Mouse (Mus musculus): ENCODE measurements around the gene Meltf.

Meltf gene

DNA sequence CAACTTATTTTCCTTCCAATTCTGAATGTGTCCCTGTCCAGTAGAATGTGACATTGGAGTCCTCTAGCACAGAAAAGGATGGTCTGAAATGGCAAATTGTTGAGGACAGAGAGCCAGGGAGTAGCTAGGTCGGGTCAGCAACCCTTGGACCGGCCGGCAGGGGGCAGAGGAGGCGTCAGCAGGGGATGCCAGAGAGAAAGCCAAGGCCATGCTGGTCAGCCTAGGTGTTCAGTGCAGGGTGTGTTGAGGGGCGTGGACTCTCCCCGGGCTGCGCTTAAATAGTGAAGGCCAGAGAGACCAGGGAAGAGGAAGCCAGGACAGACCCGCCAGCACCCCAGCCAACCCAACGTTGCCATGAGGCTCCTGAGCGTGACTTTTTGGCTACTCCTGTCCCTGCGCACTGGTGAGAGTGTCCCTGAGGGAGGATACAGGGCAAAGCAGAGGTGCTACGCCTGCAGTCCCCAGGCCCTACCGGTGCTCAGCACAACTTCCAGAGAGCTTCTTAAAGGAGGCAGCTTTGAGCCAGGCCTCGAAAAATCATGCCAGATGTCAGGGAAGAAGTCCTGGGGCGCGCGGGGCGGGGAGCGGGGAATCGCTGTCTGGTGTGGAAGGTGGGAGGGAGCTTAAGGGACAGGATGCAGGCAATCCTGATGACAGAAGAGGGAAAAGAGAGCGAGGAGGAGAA, at the start of gene Meltf:
Gene Meltf (plus strand): TSS at position 238 of the 685 bp plus-strand sequence.
- DNase-seq (ENCODE audit: low spot score in 2 of 2): no peak

DNA sequence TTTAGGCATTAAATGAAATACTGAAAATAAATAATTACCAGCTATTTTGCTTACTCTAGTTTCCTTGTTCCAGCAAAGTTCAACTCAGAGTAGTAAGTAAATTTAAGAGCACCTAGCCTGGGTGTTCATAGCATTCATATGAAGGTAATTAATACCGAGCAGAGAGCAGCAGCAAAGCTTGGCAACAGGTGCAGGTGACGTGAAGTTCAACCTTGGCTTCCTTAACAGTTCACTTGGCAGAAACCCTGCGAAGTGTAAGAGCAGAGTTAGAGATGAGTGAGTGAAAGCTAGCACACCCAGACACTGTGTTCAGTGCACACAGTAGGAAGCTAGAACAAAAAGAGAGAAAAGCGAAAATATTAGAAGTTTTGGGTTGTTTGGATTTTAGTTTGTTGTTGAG, 47.9 kb upstream of the Meltf start:
- DNase-seq (ENCODE audit: low spot score in 2 of 2): no peak

DNA sequence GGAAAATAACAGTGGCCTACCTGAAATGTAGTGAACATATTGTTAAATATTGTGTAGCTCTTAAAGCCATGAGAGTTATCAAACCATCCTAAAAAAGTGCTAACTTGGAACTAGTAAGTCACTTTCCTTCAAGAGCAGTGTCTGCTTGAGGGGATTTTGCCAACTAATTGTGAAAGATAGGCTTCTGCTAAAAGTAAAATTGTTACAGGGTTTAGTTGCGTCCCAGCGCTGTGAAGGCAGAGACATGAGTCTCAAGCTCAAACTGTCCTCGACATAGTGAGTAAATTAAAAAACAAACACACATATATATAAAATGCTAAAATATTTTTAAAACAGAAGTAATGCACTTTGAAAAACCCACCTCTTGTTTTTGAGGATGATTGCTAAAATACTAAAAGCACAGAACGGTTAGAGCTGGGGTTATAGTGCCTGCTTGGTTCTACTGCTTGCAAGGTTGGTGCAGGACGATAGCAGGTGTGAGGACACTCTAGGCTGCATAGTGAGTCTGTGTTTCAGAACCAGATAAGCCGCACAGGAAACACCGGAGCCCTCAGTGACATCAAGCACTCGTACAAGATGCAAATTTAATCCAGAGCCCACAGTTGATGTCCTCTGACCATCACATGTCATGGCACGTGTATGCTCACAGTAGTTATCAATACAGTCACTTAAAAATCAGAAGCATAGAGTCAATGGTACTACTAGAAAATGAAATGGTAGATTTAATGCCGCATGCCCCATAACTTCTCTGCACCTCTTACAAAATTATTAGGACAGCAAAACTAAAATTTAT, 45.8 kb upstream of the Meltf start:
- no peak for DNase-seq (ENCODE audit: low spot score in 2 of 2)

DNA sequence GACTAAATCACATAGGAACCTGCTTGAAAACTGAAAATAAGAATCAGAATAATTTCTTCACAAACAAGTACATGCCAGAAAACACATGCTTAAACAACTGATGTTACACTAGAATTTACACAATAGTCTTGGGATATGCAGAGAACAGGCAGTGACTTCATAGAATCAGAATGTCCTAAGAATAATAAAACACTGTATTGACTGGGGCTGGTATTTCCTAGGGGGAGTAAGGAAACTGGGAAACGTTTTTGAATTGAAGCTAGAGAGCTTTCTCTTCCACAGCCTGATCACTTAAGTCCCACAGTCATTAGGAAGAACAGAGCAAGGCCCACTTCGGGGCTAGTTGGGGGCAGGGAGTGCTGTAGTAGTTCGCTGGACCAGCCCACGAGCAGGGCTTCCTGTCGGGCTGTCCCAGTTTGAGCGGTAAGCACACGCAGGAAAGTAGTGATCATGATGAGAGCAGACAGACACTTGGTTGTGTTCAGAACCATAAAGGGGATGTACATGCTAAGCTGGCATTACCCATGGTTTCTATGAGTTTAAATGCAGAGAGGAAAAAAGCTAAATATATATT, 44.5 kb upstream of the Meltf start:
- no peak for DNase-seq (ENCODE audit: low spot score in 2 of 2)

DNA sequence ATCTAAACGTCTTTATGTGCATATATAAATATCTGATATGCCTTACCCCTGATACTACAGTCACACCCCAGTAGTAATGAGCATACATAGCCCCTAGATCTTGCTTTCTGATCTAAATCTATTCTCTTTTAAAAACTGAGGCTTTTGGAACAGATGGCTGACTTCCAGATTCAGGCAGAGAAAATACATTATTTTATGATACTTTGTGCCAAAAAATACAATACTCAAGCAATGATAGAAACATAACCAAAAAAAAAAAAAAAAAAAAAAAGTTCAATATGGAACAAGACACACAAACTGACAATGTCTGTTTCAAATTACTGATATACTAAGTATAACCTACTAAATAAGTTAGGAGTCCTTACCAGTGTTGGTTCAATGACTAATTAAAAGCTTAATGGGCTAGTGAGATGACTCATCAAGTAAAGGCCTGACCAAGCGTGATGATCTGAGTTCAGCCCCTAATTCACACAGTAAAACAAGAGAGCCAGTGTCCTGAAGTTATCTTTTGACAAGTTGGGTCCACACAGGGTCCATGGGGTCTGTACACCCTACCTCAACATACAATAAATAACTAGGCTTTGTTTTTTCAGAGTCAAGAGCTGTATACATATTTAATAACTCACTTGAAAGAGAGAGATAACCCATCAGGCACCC, 43.8 kb upstream of the Meltf start:
- DNase-seq (ENCODE audit: low spot score in 2 of 2): no peak

DNA sequence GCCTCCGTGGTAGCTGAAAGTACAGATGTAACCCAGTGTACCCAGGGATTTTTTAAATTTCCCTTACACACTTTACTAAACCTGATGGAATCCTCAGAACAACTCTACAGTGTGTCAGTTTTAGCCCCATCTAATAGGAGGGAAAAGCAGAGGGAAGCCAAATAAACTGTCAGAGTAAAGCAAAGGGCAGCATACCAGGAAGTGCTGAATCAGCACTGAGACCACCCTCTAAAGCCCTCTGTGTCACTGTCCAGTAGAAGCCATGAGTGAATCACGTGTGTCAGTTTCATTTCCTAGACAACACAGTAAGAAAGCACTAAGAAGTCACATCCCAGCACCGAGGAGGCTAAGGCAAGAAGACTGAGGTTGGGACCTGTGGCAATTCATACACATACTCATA, 41.2 kb upstream of the Meltf start:
- no peak for DNase-seq (ENCODE audit: low spot score in 2 of 2)

DNA sequence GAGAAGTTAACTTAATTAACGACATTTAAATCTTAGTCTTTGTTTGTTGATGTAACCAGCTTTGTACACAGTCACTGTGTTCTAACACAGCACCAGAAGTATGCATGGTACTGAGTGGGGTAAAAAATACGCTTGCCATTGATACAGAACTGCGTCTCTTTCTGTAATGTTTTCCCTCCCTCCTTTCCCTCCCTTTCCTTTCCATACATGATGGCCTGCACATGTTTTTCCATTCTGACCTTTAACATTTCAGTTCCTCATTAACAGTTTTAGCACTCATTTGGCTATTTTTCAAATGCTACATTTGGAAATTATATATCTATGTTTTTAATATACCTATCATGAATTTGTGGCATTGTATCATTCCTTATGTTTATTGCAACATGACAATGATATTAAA, 34.4 kb upstream of the Meltf start:
- DNase-seq (ENCODE audit: low spot score in 2 of 2): no peak

DNA sequence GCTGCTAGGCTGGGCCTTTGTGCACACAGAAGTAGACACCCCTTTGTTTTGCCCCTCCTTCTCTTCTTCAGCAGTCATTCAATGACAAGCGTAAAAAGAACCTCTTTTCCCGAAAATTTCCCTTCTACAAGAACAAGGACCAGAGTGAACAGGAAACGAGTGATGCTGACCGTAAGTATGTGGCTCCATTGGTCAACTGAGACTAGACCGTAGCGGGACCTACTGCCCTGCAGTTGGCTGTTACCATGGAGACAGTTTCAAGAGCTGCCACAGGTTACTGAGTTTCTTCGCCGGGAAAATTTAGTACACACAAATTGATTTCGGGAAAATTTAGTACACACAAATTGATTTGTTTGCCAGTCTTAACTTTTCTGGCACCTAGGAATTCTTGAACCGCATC, 31.8 kb upstream of the Meltf start:
- DNase-seq (ENCODE audit: low spot score in 2 of 2): no peak

DNA sequence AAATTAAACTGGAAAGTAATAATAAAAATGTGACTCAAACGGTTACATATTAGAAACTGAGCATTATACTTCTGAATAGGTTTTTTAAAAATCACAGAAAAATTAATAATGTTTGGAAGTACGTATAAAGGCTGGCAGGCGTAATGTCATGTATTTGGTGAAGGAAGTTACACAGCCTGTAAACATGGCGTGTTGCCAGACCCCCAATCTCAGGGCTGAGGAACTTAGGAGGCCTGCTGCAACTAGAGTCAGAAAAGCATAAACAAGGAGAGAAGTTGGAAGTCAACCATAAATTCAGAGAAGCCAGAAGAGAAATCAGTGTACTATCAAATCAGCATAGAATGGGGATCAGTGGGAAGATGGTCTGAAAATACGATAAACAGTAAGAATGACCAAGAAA, 14.7 kb upstream of the Meltf start:
- no peak for DNase-seq (ENCODE audit: low spot score in 2 of 2)

DNA sequence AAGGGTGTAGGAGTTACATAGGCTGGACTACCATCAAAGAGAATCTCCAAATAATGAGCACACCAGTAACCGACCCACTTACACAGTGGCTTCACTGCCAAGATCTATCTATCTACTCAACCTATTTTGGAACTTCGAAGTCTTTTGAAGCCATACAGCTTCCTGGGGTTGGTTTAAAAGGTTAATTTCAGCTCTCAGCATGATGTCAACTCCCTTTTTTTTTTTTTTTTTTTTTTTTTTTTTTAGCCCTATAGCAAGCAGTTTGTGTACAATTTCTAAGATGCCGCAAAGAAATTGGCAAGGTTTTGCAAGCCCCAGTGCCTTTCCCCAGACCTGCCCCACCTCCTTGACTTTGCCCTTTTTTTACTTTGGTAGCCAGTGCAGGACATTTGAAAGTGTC, 13.4 kb upstream of the Meltf start:
- no peak for DNase-seq (ENCODE audit: low spot score in 2 of 2)

DNA sequence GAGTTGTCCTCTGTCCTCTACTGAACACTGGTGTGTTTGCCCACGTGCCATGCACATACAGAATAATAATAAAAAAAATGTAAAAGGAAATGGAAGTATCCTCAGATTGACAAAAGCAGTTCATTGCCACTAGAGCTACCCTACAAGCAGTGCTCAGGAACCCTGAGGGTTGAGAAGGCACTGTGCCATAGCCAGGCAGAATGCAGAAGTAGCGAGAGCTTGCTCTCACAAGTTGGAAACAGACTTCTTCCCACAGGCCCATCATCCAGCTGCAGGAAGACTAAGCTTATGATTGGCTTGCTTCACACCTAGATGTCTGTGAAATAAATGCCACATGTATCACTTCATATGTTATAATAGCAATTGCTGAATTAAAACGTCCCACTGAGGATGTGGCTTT, 11.7 kb upstream of the Meltf start:
- peak in 1 of 2 experiments; percentile 1 for DNase-seq (ENCODE audit: low spot score in 2 of 2)

DNA sequence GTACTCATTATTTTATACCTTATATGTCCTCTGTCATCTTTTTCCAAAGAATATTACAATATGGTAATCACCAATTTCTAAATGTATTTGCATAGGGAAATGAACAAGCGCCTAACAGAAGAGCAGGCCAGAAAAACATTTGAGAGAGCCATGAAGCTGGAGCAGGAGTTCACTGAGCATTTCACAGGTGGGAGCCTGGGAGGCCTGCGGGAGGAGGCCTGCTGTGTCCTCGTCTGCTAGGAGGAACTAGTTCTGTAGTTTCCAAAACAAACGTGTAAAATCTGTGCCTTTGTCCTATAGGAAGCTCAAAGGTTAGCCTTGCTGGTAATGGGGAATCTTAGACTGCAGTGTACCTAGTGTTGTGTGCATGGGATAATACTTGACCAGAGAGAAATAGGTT, 10.9 kb upstream of the Meltf start:
- no peak for DNase-seq (ENCODE audit: low spot score in 2 of 2)

DNA sequence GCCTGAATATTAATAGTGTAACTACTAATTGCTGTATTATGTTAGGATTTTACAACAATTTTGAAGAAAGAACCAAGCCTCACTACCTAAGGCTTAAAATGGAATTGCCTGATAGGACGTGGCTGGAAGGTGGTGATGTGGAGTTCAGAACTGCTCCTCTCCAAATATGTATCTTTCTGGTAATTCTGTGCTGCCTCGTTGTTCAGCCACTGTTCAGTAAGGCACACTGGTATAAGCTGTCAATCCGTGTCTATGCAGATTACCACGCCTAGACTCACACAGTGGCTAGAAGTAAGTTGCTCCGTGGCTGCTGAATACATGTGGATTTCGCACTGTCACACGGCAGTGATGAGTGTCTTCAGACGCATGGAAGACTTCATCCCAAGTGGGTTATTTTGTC, 4.9 kb upstream of the Meltf start:
- DNase-seq (ENCODE audit: low spot score in 2 of 2): no peak

DNA sequence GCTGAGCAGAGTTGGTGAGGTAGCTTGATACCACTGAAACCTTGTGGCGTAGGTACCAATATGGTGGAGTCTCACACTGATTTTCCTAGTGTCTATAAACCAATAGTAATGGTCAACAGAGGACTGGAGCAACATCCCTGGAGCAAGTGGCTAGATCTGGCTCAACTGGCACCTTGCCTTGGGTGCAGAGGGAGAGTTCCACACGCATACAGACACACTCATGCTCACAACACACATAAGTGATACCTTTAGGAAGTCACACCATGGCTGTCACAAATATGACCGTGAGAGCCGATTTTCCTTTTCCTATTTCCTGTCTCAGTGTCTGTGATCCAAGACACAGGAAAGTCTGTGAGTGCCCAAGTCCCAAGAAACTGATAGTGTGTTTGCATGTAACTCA, 3.2 kb upstream of the Meltf start:
- DNase-seq (ENCODE audit: low spot score in 2 of 2): no peak

DNA sequence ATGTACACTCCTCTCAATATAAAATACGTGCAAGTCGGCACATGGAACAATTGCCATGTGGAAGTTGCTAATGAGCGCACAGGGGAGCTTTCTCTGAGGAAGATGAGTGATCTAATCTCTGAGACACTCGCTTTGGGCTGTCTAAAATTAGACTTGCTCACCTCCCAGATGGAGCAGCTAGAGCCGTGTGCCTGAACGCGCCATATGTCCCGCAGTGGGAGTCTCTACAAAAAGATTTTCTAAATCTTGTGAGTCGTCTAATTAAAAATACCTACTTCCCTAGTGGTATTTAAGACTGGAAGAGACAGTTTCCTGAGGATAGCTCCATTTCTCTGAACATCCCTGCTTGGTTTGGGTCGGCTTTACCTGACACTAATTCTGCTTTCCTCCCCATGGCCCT, 2.2 kb upstream of the Meltf start:
- DNase-seq (ENCODE audit: low spot score in 2 of 2): peak; percentile 75 to 86

DNA sequence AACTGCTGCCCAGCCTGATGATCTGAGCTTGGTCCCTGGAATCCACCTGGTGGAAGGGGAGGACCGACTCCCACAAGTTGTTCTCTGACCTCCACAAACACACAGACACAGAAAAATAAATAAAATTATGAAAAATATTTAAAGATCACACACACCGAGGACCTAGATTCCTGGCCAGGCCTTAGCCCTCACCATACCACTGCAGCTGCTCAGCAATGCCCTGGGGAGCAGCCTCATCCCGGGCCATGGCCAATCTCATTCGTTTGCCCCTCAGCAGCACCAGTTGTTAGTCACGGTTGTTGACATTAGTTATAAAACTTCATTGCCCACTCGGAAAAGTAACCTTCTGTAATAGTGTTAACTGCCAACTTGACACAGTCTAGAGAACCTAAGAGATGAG, 558 bp upstream of the Meltf start:
- DNase-seq (ENCODE audit: low spot score in 2 of 2): no peak

DNA sequence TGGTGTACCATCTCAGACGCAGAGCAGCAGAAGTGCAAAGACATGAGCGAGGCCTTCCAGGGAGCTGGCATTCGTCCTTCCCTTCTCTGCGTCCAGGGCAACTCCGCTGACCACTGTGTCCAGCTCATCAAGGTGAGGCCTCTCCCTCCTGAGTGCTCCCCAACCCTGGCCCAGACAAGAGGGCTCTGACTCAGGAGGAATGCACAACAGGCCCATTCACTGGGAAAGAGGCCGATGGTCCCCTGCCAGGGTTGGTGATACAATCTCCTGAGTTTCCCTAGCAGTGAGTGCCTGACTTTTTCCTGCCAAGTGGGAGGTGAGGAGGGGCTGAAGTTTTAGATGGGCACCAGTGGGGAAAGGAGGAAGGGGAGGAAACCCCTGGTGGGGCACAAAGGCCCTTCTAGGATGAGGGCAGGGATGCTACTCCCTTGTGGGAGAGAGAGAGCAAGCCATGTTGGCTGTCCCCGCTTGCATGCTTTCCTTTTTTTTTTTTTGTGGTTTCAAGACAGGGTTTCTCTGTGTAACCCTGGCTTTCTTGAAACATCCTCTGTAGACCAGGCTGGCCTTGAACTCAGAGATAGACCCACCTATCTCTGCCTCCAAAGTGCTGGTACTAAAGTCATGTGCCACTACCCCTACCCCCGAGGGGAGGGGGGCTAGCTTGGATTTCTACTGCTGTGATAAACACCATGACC, 1.7 kb downstream of the Meltf start:
- DNase-seq (ENCODE audit: low spot score in 2 of 2): no peak

DNA sequence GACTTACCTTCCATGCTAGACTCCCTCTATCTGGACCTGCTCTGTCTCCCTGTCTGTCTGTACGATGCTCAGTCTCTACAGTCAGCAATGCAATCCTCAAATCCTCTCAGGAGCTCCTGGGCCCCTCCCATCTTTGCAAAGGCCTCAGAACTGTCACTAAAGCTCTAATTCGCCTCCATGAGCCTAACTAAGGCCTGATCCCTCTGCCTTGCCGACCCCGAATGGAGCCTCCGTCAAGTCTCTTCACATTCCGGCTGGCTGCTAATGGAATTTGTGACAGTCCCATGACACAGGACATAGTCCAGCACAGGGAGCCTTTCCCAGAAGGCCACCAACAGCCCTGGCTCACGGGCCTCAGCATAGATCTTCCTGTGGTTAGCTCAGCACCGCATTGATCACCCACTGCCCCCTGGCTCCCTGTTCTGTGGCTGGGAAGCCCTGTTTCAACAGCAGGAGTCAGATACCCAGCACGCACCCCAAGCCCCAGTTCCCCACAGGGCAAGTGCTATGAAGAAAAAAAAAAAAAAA, 3.8 kb downstream of the Meltf start:
- DNase-seq (ENCODE audit: low spot score in 2 of 2): no peak

DNA sequence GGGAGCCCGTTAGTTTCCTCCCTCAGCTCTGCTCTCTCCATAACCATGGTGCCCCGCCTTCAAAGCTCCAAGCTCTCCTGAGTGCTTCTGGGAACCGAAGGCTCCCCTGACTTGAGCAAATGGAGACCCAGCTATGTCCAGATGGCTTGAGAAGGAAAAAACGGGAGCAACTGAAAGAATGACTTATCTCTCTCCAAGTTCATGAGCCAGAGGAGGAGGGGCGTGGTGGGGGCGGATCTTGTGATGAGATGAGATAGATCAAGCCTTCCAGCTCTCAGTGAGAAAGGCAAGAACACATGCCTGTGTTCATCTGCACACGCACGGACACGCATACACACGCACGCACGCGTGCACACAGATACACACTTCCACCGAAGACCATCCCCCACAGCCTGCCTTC, 4.7 kb downstream of the Meltf start:
- no peak for DNase-seq (ENCODE audit: low spot score in 2 of 2)

DNA sequence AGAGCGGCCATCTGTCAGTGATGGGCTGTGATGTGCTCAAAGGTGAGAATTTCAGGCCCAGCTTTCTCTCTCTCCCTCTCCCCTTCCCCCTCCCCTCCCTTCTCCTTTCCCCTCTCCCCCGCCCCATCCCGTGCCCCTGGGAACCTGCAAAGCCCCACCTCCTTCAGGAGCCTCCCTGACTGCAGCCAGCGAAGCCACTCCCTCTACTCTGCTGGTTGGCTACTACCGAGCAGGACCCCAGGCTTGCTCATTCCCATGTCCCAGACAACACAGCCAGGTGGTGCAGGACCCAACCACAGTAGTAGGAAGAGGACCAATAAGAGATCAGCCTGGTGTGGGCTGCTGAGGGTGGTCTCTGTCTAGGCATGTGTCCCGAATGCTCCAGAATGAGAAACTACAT, 5.3 kb downstream of the Meltf start:
- DNase-seq (ENCODE audit: low spot score in 2 of 2): no peak

DNA sequence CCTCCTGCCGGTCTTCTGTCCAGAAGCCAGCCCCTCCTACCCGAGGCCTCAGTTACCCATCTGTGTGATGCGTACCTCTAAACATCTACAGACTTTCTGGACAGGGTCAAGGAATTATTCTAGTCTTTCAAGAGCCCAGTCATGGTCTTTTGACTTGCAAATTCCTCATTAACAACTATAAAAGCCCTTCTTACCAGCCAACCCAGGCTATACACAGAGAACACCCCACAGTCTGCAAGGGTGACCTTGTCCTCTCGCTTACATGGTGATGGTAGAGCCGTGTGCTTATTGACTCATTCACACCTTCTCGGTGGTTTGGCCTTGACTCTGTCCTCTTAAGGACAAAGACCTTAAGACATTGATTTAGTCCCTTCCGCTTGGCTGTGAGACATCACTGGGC, 12.3 kb downstream of the Meltf start:
- no peak for DNase-seq (ENCODE audit: low spot score in 2 of 2)

Measured in right cerebral cortex, postnatal 36 days (tissue).